Mouse (Mus musculus): ENCODE measurements at regions not wholly inside any gene's neighbourhood (a gene's known extent, or its start where the extent isn't known, plus 50 kb on each side); places are given as distances from the start of the nearest gene placed in this dataset.

DNA sequence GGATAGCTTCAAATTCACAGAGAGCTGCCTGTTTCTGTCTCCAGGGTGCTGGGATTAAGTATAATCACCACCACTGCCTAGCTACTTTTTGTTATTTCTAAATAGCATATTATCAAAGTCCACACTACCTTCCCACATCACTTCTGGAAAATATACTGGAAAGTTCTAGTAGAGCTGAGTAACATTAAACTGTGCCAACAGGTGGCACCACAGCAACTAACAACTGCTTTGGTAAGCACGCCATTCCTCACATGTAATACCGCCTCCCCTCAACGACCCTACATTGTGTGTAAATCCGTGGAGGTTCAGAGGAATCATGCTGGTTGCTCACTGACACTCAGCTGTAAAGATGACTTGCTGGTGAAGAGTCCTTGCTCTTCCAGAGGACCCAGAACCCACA is 259.1 kb downstream of the Mex3b start:
- Histone ChIP-seq H3K27me3 (ENCODE audit: control insufficient read depth, insufficient read depth, low read length) (no peaks in the 10 kb centered on the region), H3K27ac (ENCODE audit: insufficient read depth, low read length) (no peak overlapping the region), H3K36me3 (ENCODE audit: control insufficient read depth, insufficient read depth, low read length) (no peaks in the 10 kb centered on the region), H3K4me1 (ENCODE audit: control insufficient read depth, insufficient read depth, insufficient read length) (no peaks in the 10 kb centered on the region), H3K4me3 (ENCODE audit: extremely low read depth, insufficient read depth, insufficient read length) (no peak overlapping the region)
- no peak for TF ChIP-seq CTCF (IDR thresholded peaks at IDR 0.05; ENCODE audit: extremely low read depth, insufficient read depth, insufficient read length, insufficient replicate concordance)
- 69% methylated on average over 4 of the region's 4 CpGs for WGBS
- no peak for DNase-seq (ENCODE audit: low read depth in 1 of 2, low spot score in 2 of 2)

DNA sequence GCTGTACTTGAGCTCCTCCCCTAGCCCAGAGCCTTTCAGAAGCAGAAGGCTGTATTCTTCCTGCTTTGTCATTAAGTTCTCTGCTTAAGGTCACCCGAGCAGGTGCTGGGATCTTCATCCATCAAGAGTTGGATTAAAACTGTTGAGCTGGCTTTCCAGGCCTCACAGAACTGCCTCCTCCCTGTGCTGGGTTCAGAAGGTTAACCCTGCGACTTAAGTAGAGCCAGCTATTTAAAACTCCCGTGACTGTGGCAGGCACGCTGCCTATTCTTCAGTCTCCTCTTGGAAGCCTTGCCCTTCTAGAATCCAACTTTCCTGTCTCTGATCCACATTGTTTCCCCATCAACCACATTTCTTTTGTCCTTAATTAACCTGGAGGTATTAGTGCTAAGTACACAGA is 273.1 kb downstream of the Mex3b start:
- no peak for DNase-seq (ENCODE audit: low read depth in 1 of 2, low spot score in 2 of 2)

GRCm38 (mm10) chr7:83140658-83141057 is 273.5 kb downstream of the Mex3b start:
- Histone ChIP-seq H3K4me1 (ENCODE audit: control insufficient read depth, insufficient read depth, insufficient read length) (peaks cover 4% of the 10 kb centered on the region; the same call in 1 of the 2 replicates), H3K27ac (ENCODE audit: insufficient read depth, low read length) (no peak overlapping the region), H3K27me3 (ENCODE audit: control insufficient read depth, insufficient read depth, low read length) (no peaks in the 10 kb centered on the region), H3K4me3 (ENCODE audit: extremely low read depth, insufficient read depth, insufficient read length) (no peak overlapping the region), H3K36me3 (ENCODE audit: control insufficient read depth, insufficient read depth, low read length) (no peaks in the 10 kb centered on the region)
- TF ChIP-seq POLR2A (IDR thresholded peaks at IDR 0.05; ENCODE audit: low read depth, low read length) (no peak), CTCF (IDR thresholded peaks at IDR 0.05; ENCODE audit: extremely low read depth, insufficient read depth, insufficient read length, insufficient replicate concordance) (no peak)
- 78% methylated on average over 3 of the region's 3 CpGs for whole genome bisulfite sequencing
- DNase-seq (ENCODE audit: low read depth in 1 of 2, low spot score in 2 of 2), result no peak

More for the DNA sequence above, 273.1 kb downstream of the Mex3b start:
- no peak for TF ChIP-seq CTCF (IDR thresholded peaks at IDR 0.05; ENCODE audit: extremely low read depth, insufficient read depth, insufficient read length, insufficient replicate concordance)
- TF ChIP-seq POLR2A (IDR thresholded peaks at IDR 0.05; ENCODE audit: low read depth, low read length), result no peak
- Histone ChIP-seq H3K27me3 (ENCODE audit: control insufficient read depth, insufficient read depth, low read length) (no peaks in the 10 kb centered on the region), H3K4me1 (ENCODE audit: control insufficient read depth, insufficient read depth, insufficient read length) (peaks cover 4% of the 10 kb centered on the region; the same call in 1 of the 2 replicates), H3K36me3 (ENCODE audit: control insufficient read depth, insufficient read depth, low read length) (no peaks in the 10 kb centered on the region), H3K4me3 (ENCODE audit: extremely low read depth, insufficient read depth, insufficient read length) (no peak overlapping the region), H3K27ac (ENCODE audit: insufficient read depth, low read length) (no peak overlapping the region)
- 84% methylated on average over 4 of the region's 4 CpGs for WGBS

DNA sequence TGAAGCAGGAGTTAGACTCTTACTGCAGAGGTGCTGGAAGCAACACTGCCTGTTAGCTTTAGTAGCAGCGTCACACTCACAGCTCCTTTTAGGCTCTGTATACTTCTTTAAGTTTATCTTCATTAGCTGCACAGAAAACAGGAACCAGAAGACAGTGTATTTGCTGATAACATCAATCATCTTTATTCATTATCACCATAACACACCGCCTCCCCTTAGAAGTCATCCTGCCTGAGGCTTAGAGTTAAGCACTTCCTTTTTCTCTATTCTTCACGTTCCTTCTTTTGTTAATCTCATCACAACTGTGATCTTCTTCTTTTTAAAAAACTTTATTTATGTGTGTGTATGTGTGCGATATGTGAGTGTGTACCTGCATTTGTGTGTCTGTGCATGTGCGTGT is 276.9 kb downstream of the Mex3b start:
- peaks cover 4% of the 10 kb centered on the region for H3K4me1 ChIP-seq (ENCODE audit: control insufficient read depth, insufficient read depth, insufficient read length)
- no peaks in the 10 kb centered on the region for H3K27me3 ChIP-seq (ENCODE audit: control insufficient read depth, insufficient read depth, low read length)
- H3K36me3 ChIP-seq (ENCODE audit: control insufficient read depth, insufficient read depth, low read length), result no peaks in the 10 kb centered on the region
- H3K4me3 ChIP-seq (ENCODE audit: extremely low read depth, insufficient read depth, insufficient read length), result no peak overlapping the region
- TF ChIP-seq CTCF (IDR thresholded peaks at IDR 0.05; ENCODE audit: extremely low read depth, insufficient read depth, insufficient read length, insufficient replicate concordance) (no peak), POLR2A (IDR thresholded peaks at IDR 0.05; ENCODE audit: low read depth, low read length) (no peak)
- no peak for DNase-seq (ENCODE audit: low read depth in 1 of 2, low spot score in 2 of 2)
- H3K27ac ChIP-seq (ENCODE audit: insufficient read depth, low read length), result no peak overlapping the region
- 27% methylated on average over 5 of the region's 5 CpGs for WGBS

- Histone ChIP-seq H3K27ac (ENCODE audit: insufficient read depth, low read length) (no peak overlapping the region), H3K4me3 (ENCODE audit: extremely low read depth, insufficient read depth, insufficient read length) (no peak overlapping the region), H3K4me1 (ENCODE audit: control insufficient read depth, insufficient read depth, insufficient read length) (peaks cover 4% of the 10 kb centered on the region), H3K36me3 (ENCODE audit: control insufficient read depth, insufficient read depth, low read length) (no peaks in the 10 kb centered on the region), H3K27me3 (ENCODE audit: control insufficient read depth, insufficient read depth, low read length) (no peaks in the 10 kb centered on the region)
- no peak for DNase-seq (ENCODE audit: low read depth in 1 of 2, low spot score in 2 of 2)
- WGBS, result 91% methylated on average over 5 of the region's 5 CpGs
- no peak for TF ChIP-seq CTCF (IDR thresholded peaks at IDR 0.05; ENCODE audit: extremely low read depth, insufficient read depth, insufficient read length, insufficient replicate concordance)
- no peak for TF ChIP-seq POLR2A (IDR thresholded peaks at IDR 0.05; ENCODE audit: low read depth, low read length)
Measured at GRCm38 (mm10) chr7:83145551-83145950, 278.4 kb downstream of the Mex3b start.

- Histone ChIP-seq H3K4me3 (ENCODE audit: extremely low read depth, insufficient read depth, insufficient read length) (no peak overlapping the region), H3K4me1 (ENCODE audit: control insufficient read depth, insufficient read depth, insufficient read length) (no peaks in the 10 kb centered on the region), H3K27ac (ENCODE audit: insufficient read depth, low read length) (no peak overlapping the region), H3K36me3 (ENCODE audit: control insufficient read depth, insufficient read depth, low read length) (no peaks in the 10 kb centered on the region), H3K27me3 (ENCODE audit: control insufficient read depth, insufficient read depth, low read length) (no peaks in the 10 kb centered on the region)
- 69% methylated on average over 2 of the region's 2 CpGs for WGBS
- DNase-seq (ENCODE audit: low read depth in 1 of 2, low spot score in 2 of 2), result no peak
- no peak for TF ChIP-seq POLR2A (IDR thresholded peaks at IDR 0.05; ENCODE audit: low read depth, low read length)
- TF ChIP-seq CTCF (IDR thresholded peaks at IDR 0.05; ENCODE audit: extremely low read depth, insufficient read depth, insufficient read length, insufficient replicate concordance), result no peak
Measured at GRCm38 (mm10) chr7:83161226-83161625, 294.1 kb downstream of the Mex3b start.

GRCm38 (mm10) chr7:83162868-83163267 is 295.7 kb downstream of the Mex3b start:
- TF ChIP-seq CTCF (IDR thresholded peaks at IDR 0.05; ENCODE audit: extremely low read depth, insufficient read depth, insufficient read length, insufficient replicate concordance) (no peak), POLR2A (IDR thresholded peaks at IDR 0.05; ENCODE audit: low read depth, low read length) (no peak)
- Histone ChIP-seq H3K27ac (ENCODE audit: insufficient read depth, low read length) (no peak overlapping the region), H3K4me3 (ENCODE audit: extremely low read depth, insufficient read depth, insufficient read length) (no peak overlapping the region), H3K27me3 (ENCODE audit: control insufficient read depth, insufficient read depth, low read length) (no peaks in the 10 kb centered on the region), H3K4me1 (ENCODE audit: control insufficient read depth, insufficient read depth, insufficient read length) (no peaks in the 10 kb centered on the region), H3K36me3 (ENCODE audit: control insufficient read depth, insufficient read depth, low read length) (no peaks in the 10 kb centered on the region)
- WGBS, result 81% methylated on average over 3 of the region's 3 CpGs
- DNase-seq (ENCODE audit: low read depth in 1 of 2, low spot score in 2 of 2), result no peak

All from spleen, adult 2 months (tissue).